Mouse (Mus musculus): Measurements from ENCODE around the gene Zfp207. TPM values are rescaled to one million over a fixed set of nuclear protein-coding genes. Genes with fewer than 3 reads are reported as not detected.
"Not testable (repeated sequence)": the region's sequence is repeated elsewhere in the genome, so short reads cannot be mapped to it uniquely, and the experiment has no call there.

The Zfp207 gene
- polyA plus RNA-seq, 1 experiment, result 92.9 TPM

- Histone ChIP-seq H3K4me3 (ENCODE audit: insufficient read depth, poor library complexity, severe bottlenecking) (no peak overlapping the region), H3K79me2 (ENCODE audit: control insufficient read depth, insufficient read depth) (no peaks in the 10 kb centered on the region), H3ac (ENCODE audit: control insufficient read depth, insufficient read length, low read depth) (no peak overlapping the region), H3K79me3 (ENCODE audit: low read depth) (no peaks in the 10 kb centered on the region), H3K27me3 (ENCODE audit: control insufficient read depth, insufficient read depth, insufficient read length) (peaks cover 10% of the 10 kb centered on the region), H3K36me3 (ENCODE audit: control insufficient read depth, insufficient read depth) (peaks cover 5% of the 10 kb centered on the region)
- TF ChIP-seq CTCF (IDR thresholded peaks at IDR 0.05; ENCODE audit: control insufficient read depth, insufficient read depth, insufficient read length), result no peak
- TF ChIP-seq MAX (IDR thresholded peaks at IDR 0.05), result no peak
Measured at GRCm38 (mm10) chr11:80354832-80355231, 28.2 kb upstream of the Zfp207 start.

- peaks cover 40% of the 10 kb centered on the region for H3K36me3 ChIP-seq (ENCODE audit: control insufficient read depth, insufficient read depth)
- no peaks in the 10 kb centered on the region for H3K79me3 ChIP-seq (ENCODE audit: low read depth)
- no peak overlapping the region for H3K4me3 ChIP-seq (ENCODE audit: insufficient read depth, poor library complexity, severe bottlenecking)
- TF ChIP-seq MYOG (IDR thresholded peaks at IDR 0.05; ENCODE audit: control insufficient read depth, extremely low read depth, insufficient read length), result no peak
- TF ChIP-seq CTCF (IDR thresholded peaks at IDR 0.05; ENCODE audit: control insufficient read depth, insufficient read depth, insufficient read length), result no peak
- no peak for TF ChIP-seq MAX (IDR thresholded peaks at IDR 0.05)
- no peak for TF ChIP-seq CEBPB (IDR thresholded peaks at IDR 0.05; ENCODE audit: low read depth)
- TF ChIP-seq MYOD1 (IDR thresholded peaks at IDR 0.05; ENCODE audit: control insufficient read depth, insufficient read length, low read depth), result no peak
- TF ChIP-seq FOSL1 (IDR thresholded peaks at IDR 0.05; ENCODE audit: insufficient read depth, low read length, poor library complexity, severe bottlenecking), result no peak
- no peak for TF ChIP-seq USF1 (IDR thresholded peaks at IDR 0.05; ENCODE audit: low read depth)
- no peaks in the 10 kb centered on the region for H3K79me2 ChIP-seq (ENCODE audit: control insufficient read depth, insufficient read depth)
- no peaks in the 10 kb centered on the region for H3K27me3 ChIP-seq (ENCODE audit: control insufficient read depth, insufficient read depth, insufficient read length)
- H3ac ChIP-seq (ENCODE audit: control insufficient read depth, insufficient read length, low read depth), result no peak overlapping the region
Measured at GRCm38 (mm10) chr11:80368949-80369348, 14.1 kb upstream of the Zfp207 start.

DNA sequence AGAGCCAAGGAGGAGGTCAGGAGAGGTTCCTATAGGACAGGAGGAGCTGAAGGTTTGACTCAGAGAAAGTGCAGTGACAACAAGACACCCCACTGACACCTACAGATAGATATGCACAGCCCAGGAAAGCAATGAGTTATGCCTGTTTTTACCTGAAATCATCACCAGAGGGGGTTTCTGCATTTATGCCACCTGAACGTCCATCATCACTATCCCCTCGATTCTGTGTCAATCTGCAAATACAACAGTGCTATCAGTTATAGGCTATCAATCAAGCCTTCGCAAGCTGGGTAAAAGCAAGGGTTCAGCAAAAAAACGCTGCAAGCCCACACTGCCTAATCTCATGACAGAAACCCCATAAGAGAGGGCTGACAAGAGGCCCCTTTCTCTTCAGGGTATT lies 6.4 kb upstream of the Zfp207 start:
- Histone ChIP-seq H3K36me3 (ENCODE audit: control insufficient read depth, insufficient read depth) (peaks cover 25% of the 10 kb centered on the region), H3K79me2 (ENCODE audit: control insufficient read depth, insufficient read depth) (peaks cover 11% of the 10 kb centered on the region), H3K79me3 (ENCODE audit: low read depth) (peaks cover 1% of the 10 kb centered on the region), H3ac (ENCODE audit: control insufficient read depth, insufficient read length, low read depth) (no peak overlapping the region), H3K27me3 (ENCODE audit: control insufficient read depth, insufficient read depth, insufficient read length) (no peaks in the 10 kb centered on the region), H3K4me3 (ENCODE audit: insufficient read depth, poor library complexity, severe bottlenecking) (no peak overlapping the region)
- TF ChIP-seq MAX (IDR thresholded peaks at IDR 0.05), result no peak
- TF ChIP-seq MYOG (IDR thresholded peaks at IDR 0.05; ENCODE audit: control insufficient read depth, extremely low read depth, insufficient read length), result no peak
- no peak for TF ChIP-seq USF1 (IDR thresholded peaks at IDR 0.05; ENCODE audit: low read depth)
- no peak for TF ChIP-seq FOSL1 (IDR thresholded peaks at IDR 0.05; ENCODE audit: insufficient read depth, low read length, poor library complexity, severe bottlenecking)
- no peak for TF ChIP-seq CTCF (IDR thresholded peaks at IDR 0.05; ENCODE audit: control insufficient read depth, insufficient read depth, insufficient read length)
- no peak for TF ChIP-seq CEBPB (IDR thresholded peaks at IDR 0.05; ENCODE audit: low read depth)

DNA sequence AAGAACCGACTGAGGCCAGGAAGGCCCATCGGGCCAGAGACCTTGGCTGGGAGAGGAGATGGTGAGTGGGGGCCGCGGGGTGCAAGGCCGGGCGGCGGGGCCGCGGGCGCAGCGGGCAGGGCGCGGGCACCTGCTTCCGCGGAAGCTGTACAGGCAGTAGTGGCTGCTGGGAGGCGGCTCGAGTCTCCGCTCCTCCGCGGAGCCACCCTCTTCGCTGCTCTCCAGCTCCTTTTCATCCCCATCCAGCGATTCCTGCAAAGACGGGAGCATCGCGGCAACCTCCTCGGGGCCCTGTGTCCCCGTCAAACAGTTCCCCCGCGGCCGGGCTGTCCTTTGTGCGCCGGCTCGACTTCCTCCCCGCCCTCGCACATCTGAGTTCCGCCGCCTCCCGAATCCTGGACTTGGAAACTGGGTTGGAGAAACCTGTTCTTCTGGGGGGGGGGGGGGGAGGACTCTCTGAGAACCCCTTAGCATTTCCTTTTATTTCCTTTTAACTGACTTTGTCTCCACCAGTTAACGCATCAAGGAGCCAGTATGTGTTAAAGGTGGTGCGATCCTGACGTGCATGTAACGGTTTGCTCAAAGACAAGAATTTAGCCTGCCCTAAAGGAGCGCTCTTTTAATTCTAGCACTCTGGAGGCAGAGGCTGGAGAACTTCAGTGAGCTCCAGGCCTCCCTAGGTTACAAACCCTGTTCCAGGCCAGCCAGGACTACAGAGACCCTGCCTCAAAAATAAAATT lies 5.2 kb upstream of the Zfp207 start, which contains the start of gene 5730455P16Rik:
TSS of gene 5730455P16Rik (minus strand) at position 323 of the 740 bp plus-strand sequence.
- H3K36me3 ChIP-seq (ENCODE audit: control insufficient read depth, insufficient read depth), result peaks cover 24% of the 10 kb centered on the region
- H3K79me2 ChIP-seq (ENCODE audit: control insufficient read depth, insufficient read depth), result peaks cover 17% of the 10 kb centered on the region
- peaks cover 1% of the 10 kb centered on the region for H3K79me3 ChIP-seq (ENCODE audit: low read depth)
- peak within 1 kb of the TSS; percentile 84 for H3K4me3 ChIP-seq (ENCODE audit: insufficient read depth, poor library complexity, severe bottlenecking)
- H3K27me3 ChIP-seq (ENCODE audit: control insufficient read depth, insufficient read depth, insufficient read length), result no peaks in the 10 kb centered on the region
- H3ac ChIP-seq (ENCODE audit: control insufficient read depth, insufficient read length, low read depth), result peak within 1 kb of the TSS; percentile 92
- TF ChIP-seq MYOG (IDR thresholded peaks at IDR 0.05; ENCODE audit: control insufficient read depth, extremely low read depth, insufficient read length) (no peak), CEBPB (IDR thresholded peaks at IDR 0.05; ENCODE audit: low read depth) (no peak), USF1 (IDR thresholded peaks at IDR 0.05; ENCODE audit: low read depth) (no peak), CTCF (IDR thresholded peaks at IDR 0.05; ENCODE audit: control insufficient read depth, insufficient read depth, insufficient read length) (no peak), FOSL1 (IDR thresholded peaks at IDR 0.05; ENCODE audit: insufficient read depth, low read length, poor library complexity, severe bottlenecking) (no peak), MYOD1 (IDR thresholded peaks at IDR 0.05; ENCODE audit: control insufficient read depth, insufficient read length, low read depth) (no peak), MAX (IDR thresholded peaks at IDR 0.05) (no peak)

- not testable (repeated sequence) for H3K27me3 ChIP-seq (ENCODE audit: control insufficient read depth, insufficient read depth, insufficient read length); H3K79me3 ChIP-seq (ENCODE audit: low read depth); H3ac ChIP-seq (ENCODE audit: control insufficient read depth, insufficient read length, low read depth); H3K4me3 ChIP-seq (ENCODE audit: insufficient read depth, poor library complexity, severe bottlenecking)
- peaks cover 18% of the 10 kb centered on the region for H3K36me3 ChIP-seq (ENCODE audit: control insufficient read depth, insufficient read depth)
- H3K79me2 ChIP-seq (ENCODE audit: control insufficient read depth, insufficient read depth), result peaks cover 23% of the 10 kb centered on the region
Measured at GRCm38 (mm10) chr11:80378452-80379068, 4.5 kb upstream of the Zfp207 start.

GRCm38 (mm10) chr11:80379184-80379583 lies 3.9 kb upstream of the Zfp207 start:
- peaks cover 29% of the 10 kb centered on the region for H3K79me2 ChIP-seq (ENCODE audit: control insufficient read depth, insufficient read depth)

More at GRCm38 (mm10) chr11:80379184-80379583, 3.9 kb upstream of the Zfp207 start:
- not testable (repeated sequence) for H3K27me3 ChIP-seq (ENCODE audit: control insufficient read depth, insufficient read depth, insufficient read length); H3K4me3 ChIP-seq (ENCODE audit: insufficient read depth, poor library complexity, severe bottlenecking); H3ac ChIP-seq (ENCODE audit: control insufficient read depth, insufficient read length, low read depth)
- H3K36me3 ChIP-seq (ENCODE audit: control insufficient read depth, insufficient read depth), result peaks cover 11% of the 10 kb centered on the region
- H3K79me3 ChIP-seq (ENCODE audit: low read depth), result peaks cover 11% of the 10 kb centered on the region
